Mouse (Mus musculus) thymus, adult 2 months (tissue): ENCODE measurements at regions not wholly inside any gene's neighbourhood (a gene's known extent, or its start where the extent isn't known, plus 50 kb on each side); places are given as distances from the start of the nearest gene placed in this dataset.

Experiments used
- DNase-seq: peaks from one replicate; pipeline ENCODE4 v3.0.0; 2021
- H3K27ac ChIP-seq: fragments of 200-500 bp; 2 replicates; pipeline ENCODE4 v1.5.1; 2012; ENCODE audit warnings: low read length, control low read depth; ENCODE audit not compliant: control insufficient read depth, insufficient read depth
- H3K27me3 ChIP-seq: fragments of 200-500 bp; 2 replicates; pipeline ENCODE4 v1.6.1; 2012; ENCODE audit warnings: mild to moderate bottlenecking, low read length, moderate library complexity, mixed read lengths; ENCODE audit not compliant: control insufficient read depth, insufficient read depth
- H3K36me3 ChIP-seq: fragments of 200-500 bp; 2 replicates; pipeline ENCODE4 v1.6.1; 2012; ENCODE audit warnings: mild to moderate bottlenecking, low read length, moderate library complexity; ENCODE audit not compliant: control insufficient read depth, insufficient read depth
- H3K4me1 ChIP-seq: fragments of 200-500 bp; replicated peaks from 2 replicates; pipeline ENCODE4 v1.6.1; 2012; ENCODE audit warnings: low read length; ENCODE audit not compliant: control insufficient read depth, insufficient read depth
- H3K4me3 ChIP-seq: fragments of 200-500 bp; 2 replicates; pipeline ENCODE4 v1.5.1; 2012; ENCODE audit warnings: mild to moderate bottlenecking, low read length, control low read depth, moderate library complexity; ENCODE audit not compliant: control insufficient read depth, insufficient read depth
- CTCF ChIP-seq: fragments of 200-500 bp; IDR thresholded peaks from 2 replicates; pipeline ENCODE4 v1.5.1; 2012; ENCODE audit warnings: mild to moderate bottlenecking, control low read depth, low read length, moderate library complexity, borderline replicate concordance; ENCODE audit not compliant: control insufficient read depth, poor library complexity, insufficient read depth; ENCODE audit errors: extremely low read depth
- POLR2A ChIP-seq: fragments of 200-500 bp; IDR thresholded peaks from 2 replicates; pipeline ENCODE4 v1.6.1; 2012; ENCODE audit warnings: mild to moderate bottlenecking, low read length, control low read depth, moderate library complexity; ENCODE audit not compliant: control insufficient read depth, poor library complexity, insufficient read depth; ENCODE audit errors: extremely low read depth
- WGBS: fragments of 180-500 bp; shearing (Covaris S2); methylation state at CpG from one replicate; pipeline ENCODE4 v1.1.7; 2018; 5-methylcytosine and 5-hydroxymethylcytosine counted together

DNA sequence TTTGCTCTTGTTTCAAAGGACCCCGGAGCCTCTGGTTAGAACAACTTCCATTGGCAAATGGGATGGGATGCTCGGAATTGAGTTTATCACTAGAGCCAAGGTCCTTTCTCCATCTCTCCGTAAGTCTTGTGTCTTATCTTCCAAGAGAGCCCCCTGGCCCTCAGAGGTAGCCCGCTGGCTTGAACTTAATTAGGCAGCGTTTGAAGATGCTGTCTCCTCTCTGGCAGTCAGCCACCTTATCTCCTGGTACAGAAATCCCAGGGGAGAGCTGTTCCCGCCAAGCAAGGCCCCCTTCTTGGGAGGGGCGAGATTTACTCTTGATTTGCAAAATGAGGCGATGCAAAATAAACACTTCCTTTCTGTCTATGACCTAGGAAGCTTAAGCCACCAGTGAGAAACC, 395.2 kb upstream of the Kazn start:
- H3K27me3 ChIP-seq = no peaks in the 10 kb centered on the region
- H3K27ac ChIP-seq = no peak overlapping the region
- DNase-seq = no peak
- no peaks in the 10 kb centered on the region for H3K4me1 ChIP-seq
- TF ChIP-seq CTCF = no peak
- no peak for TF ChIP-seq POLR2A
- 83% methylated on average over 8 of the region's 8 CpGs for WGBS
- no peaks in the 10 kb centered on the region for H3K36me3 ChIP-seq
- no peak overlapping the region for H3K4me3 ChIP-seq

- whole genome bisulfite sequencing = 83% methylated on average over 13 of the region's 13 CpGs
Observed at GRCm38 (mm10) chr4:142633667-142634350, 394.6 kb upstream of the Kazn start.

GRCm38 (mm10) chr4:142626503-142627194, 387.4 kb upstream of the Kazn start:
- no peak for DNase-seq
- no peak for TF ChIP-seq POLR2A
- no peak for TF ChIP-seq CTCF
- Histone ChIP-seq H3K27ac (no peak overlapping the region), H3K4me3 (no peak overlapping the region), H3K4me1 (no peaks in the 10 kb centered on the region), H3K27me3 (no peaks in the 10 kb centered on the region), H3K36me3 (no peaks in the 10 kb centered on the region)
- WGBS = 89% methylated on average over 8 of the region's 8 CpGs

More at GRCm38 (mm10) chr4:142633667-142634350, 394.6 kb upstream of the Kazn start:
- TF ChIP-seq CTCF (no peak), POLR2A (no peak)
- DNase-seq = no peak
- no peaks in the 10 kb centered on the region for H3K27me3 ChIP-seq
- no peak overlapping the region for H3K27ac ChIP-seq
- H3K4me3 ChIP-seq = no peak overlapping the region
- H3K36me3 ChIP-seq = no peaks in the 10 kb centered on the region
- no peaks in the 10 kb centered on the region for H3K4me1 ChIP-seq

DNA sequence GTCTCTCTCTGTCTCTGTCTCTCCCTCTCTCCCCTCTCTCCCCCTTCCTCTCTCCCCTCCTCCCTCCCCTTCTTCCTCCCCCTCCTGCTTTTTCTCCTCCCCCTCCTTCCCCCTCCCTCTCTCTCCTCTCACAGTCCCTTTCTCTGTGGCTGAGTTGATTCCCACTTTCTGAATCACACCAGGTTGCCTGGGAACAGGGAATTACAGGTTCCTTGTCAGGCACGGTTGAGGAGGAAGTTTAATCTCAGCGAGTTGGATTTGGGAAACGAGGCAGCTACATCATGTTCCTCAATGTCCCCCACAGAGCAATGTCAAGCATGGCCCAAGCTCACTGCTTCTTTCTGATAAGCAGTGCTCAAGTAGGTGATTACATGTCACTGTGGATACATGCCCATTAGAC, 386.3 kb upstream of the Kazn start:
- DNase-seq = no peak
- 53% methylated on average over 3 of the region's 3 CpGs for WGBS
- H3K4me3 ChIP-seq = no peak overlapping the region
- TF ChIP-seq CTCF = no peak
- TF ChIP-seq POLR2A = no peak
- H3K36me3 ChIP-seq = no peaks in the 10 kb centered on the region
- no peaks in the 10 kb centered on the region for H3K4me1 ChIP-seq
- no peaks in the 10 kb centered on the region for H3K27me3 ChIP-seq
- H3K27ac ChIP-seq = no peak overlapping the region

GRCm38 (mm10) chr4:142622151-142622861, 383.1 kb upstream of the Kazn start:
- Histone ChIP-seq H3K36me3 (no peaks in the 10 kb centered on the region), H3K4me1 (no peaks in the 10 kb centered on the region), H3K27ac (no peak overlapping the region), H3K27me3 (no peaks in the 10 kb centered on the region), H3K4me3 (no peak overlapping the region)
- TF ChIP-seq POLR2A (no peak), CTCF (no peak)
- 69% methylated on average over 17 of the region's 17 CpGs for WGBS
- no peak for DNase-seq

GRCm38 (mm10) chr4:142619396-142619795, 380.2 kb upstream of the Kazn start:
- no peak for DNase-seq
- no peaks in the 10 kb centered on the region for H3K4me1 ChIP-seq
- H3K27me3 ChIP-seq = no peaks in the 10 kb centered on the region
- no peak overlapping the region for H3K4me3 ChIP-seq
- H3K27ac ChIP-seq = no peak overlapping the region
- WGBS = 79% methylated on average over 8 of the region's 8 CpGs
- TF ChIP-seq POLR2A (no peak), CTCF (no peak)
- H3K36me3 ChIP-seq = no peaks in the 10 kb centered on the region
